Mouse (Mus musculus): ENCODE measurements around the gene Rnf4. TPM values are rescaled to one million over a fixed set of nuclear protein-coding genes. Genes with fewer than 3 reads are reported as not detected.

The Rnf4 gene
- polyA plus RNA-seq, 1 experiment from 2014 or later = 131 TPM

DNA sequence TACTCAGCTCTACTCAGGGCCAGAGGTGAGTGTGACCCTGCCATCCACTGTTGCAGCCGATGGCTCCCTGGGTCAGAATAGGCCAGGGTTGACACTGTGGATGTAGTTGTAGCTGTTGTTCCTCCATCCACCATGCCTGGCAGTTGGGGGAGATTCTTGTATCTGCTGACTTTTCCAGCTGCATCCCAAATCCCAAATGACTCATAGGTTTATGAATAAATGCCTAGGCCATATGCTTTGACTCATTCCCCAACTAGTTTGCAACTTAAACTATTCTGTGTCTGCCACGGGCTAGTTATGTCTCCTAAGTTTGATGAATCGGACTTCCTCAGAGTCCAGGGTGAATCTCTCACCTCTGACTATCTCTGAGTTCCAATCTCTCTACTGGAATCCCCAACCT is 24.2 kb downstream of the Rnf4 start:
- ATAC-seq (ENCODE audit: low FRiP score) = no peak
- no peak overlapping the region for H3K9ac ChIP-seq
- H3K4me2 ChIP-seq = no peak overlapping the region
- no peaks in the 10 kb centered on the region for H3K4me1 ChIP-seq (replicated peaks)
- no peak overlapping the region for H3K27ac ChIP-seq
- no peaks in the 10 kb centered on the region for H3K27me3 ChIP-seq
- peaks cover 50% of the 10 kb centered on the region for H3K36me3 ChIP-seq
- WGBS = 97% methylated on average over 3 of the region's 3 CpGs
- H3K4me3 ChIP-seq = no peak overlapping the region
- H3K9me3 ChIP-seq = no peaks in the 10 kb centered on the region

DNA sequence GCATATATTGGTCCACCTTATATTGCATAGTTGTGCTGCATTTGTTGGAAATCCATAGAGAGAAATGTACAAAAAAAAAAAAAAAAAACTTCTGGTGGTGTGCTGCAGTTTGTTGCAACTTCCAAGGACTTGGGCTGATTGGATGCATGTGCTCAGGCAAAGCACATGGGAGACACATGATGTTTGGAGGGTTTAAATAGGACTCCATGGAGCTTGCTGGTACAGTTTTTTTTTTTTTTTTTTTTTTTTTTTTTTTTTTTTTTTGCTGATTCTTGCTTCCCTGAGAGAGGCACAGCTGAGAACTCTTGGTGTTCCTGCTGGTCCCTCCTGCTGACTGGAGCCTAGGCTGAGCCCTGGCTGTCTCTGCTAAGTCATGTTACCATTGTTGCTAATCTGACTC is 27.0 kb downstream of the Rnf4 start:
- H3K27me3 ChIP-seq = no peaks in the 10 kb centered on the region
- no peak overlapping the region for H3K4me3 ChIP-seq
- H3K36me3 ChIP-seq = peaks cover 35% of the 10 kb centered on the region
- no peaks in the 10 kb centered on the region for H3K4me1 ChIP-seq (replicated peaks)
- no peak for ATAC-seq (ENCODE audit: low FRiP score)
- no peak overlapping the region for H3K9ac ChIP-seq
- H3K27ac ChIP-seq = no peak overlapping the region
- no peak overlapping the region for H3K4me2 ChIP-seq
- H3K9me3 ChIP-seq = no peaks in the 10 kb centered on the region

DNA sequence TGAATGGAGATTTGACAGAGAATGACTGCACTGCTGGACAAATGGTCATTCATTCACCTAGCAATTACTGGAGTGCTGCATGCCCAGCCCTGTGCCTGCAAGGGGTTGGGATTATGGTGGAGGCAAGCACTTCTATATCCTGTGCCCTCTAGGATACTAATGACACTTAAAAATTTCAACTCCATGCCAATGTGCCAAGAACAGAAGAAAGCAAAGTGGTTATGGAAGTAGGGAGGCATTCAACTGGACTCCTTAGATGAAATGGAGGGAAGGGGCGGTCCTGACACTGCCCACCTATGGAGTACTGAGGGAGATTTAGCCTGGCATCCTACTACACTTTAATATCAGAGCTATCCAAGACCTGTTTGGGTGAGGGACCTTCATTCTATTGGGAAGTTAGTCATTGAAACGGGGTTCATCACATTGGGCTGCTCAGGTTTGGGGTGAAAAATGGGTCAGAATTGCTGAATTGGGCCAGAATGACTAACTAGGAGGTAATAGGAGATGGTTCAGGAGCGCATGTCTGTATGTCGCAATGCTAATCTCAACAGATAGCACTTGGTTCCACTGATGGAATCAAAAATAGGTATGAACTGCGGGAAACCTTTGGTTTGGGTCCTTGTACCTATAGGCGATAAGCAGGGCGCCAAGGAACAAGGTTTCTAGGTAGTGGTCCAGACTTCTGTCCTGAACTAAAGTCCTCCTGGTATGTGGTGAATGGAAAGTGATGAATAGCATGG is 32.6 kb downstream of the Rnf4 start:
- peak overlapping the region; percentile 75 for H3K9ac ChIP-seq
- peak overlapping the region; percentile 89 for H3K27ac ChIP-seq
- no peaks in the 10 kb centered on the region for H3K9me3 ChIP-seq
- 72% methylated on average over 7 of the region's 7 CpGs for WGBS
- peaks cover 35% of the 10 kb centered on the region for H3K4me1 ChIP-seq (replicated peaks)
- peak overlapping the region; percentile 65 for H3K4me2 ChIP-seq
- H3K27me3 ChIP-seq = no peaks in the 10 kb centered on the region
- peak overlapping the region; percentile 95 for H3K4me3 ChIP-seq
- no peak for ATAC-seq (ENCODE audit: low FRiP score)
- 0 out of 2 replicates have a peak, but pooled peaks cover 3% of the 10 kb centered on the region for H3K36me3 ChIP-seq

DNA sequence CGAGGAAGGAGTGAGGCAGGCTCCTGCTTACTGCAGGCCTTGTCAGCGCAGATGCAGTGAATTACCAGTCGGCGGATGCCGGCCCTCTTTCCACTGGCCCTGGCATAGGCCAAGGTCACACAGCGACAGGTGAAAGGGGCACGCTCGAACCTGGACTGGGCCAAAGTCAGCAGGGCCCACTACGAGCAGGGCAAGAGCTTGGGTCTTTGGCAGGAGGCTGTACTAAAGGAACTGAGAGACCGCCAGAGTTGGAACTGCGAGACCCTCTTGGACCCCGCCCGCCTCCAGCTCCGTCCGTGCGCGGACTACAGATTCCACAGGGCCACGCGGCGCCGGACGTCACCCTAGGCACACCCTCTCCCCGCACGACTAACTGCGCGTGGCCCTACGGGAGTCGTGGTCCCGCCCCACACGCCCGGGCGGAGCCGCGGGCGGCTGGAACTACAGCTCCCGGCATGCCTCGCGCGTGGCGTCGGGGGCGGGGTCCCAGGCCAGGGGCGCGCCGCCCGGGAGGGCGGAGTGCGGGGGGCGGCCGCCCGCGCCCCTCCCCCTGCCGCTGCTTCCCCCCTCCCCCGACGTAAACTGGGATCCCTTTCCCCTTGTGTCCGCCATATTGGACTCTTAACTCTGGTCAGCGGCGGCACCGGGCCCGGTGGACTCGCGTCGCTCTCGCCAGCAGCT is 33.4 kb downstream of the Rnf4 start, which contains the start of gene Fam193a:
Gene Fam193a, plus strand, starts transcription at position 593 of the 681 bp plus-strand sequence.
- peaks cover 37% of the 10 kb centered on the region for H3K4me1 ChIP-seq (replicated peaks)
- H3K27ac ChIP-seq = peak within 1 kb of the TSS; percentile 89
- H3K9ac ChIP-seq = peak within 1 kb of the TSS; percentile 98
- WGBS = under 1% methylated on average over 34 of the region's 64 CpGs
- no peaks in the 10 kb centered on the region for H3K27me3 ChIP-seq
- peak; percentile 100 for ATAC-seq (ENCODE audit: low FRiP score)
- no peaks in the 10 kb centered on the region for H3K9me3 ChIP-seq
- H3K4me3 ChIP-seq = peak within 1 kb of the TSS; percentile 95
- H3K4me2 ChIP-seq = peak within 1 kb of the TSS; percentile 74
- 0 out of 2 replicates have a peak, but pooled peaks cover 3% of the 10 kb centered on the region for H3K36me3 ChIP-seq

DNA sequence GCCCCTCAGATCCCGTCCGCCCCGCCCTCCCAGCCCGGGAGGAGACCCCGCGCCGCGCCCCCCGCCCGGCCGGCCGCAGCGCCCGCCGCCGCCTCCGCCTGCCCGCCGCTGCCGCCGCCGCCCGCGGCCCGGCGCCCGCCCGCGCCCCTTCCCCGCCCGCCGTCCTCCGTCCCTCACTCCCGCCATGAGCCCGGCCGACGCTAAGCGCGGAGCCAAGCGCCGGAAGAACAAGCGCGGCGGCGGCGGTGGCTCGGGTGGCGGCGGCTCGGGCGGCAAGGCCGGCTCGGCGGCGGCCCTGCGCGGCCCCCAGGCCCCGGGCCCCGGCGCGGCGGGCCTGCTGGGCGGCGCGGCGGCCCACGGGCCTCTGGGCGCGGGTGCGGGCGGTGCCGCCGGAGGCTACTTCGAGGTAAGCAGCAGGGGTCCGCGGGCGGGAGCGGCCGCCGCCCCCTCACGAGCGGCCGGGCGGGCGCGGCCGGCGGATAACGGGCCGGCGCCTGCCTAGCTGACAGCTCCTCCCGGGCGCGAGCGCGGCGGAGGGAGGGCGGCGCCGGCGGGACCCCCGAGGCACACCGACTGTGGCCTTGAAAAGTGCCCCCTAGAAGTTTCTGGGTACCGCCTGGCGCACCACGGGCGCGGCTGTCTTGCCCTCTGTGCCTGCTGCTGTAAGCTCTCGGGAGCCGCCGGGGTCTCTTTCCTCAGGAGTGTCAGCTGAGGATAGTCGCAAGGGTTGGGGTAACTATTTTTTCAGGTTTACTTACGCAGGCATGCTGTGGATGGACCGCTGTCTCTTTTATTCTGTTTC is 34.1 kb downstream of the Rnf4 start:
- no peaks in the 10 kb centered on the region for H3K9me3 ChIP-seq
- H3K4me3 ChIP-seq = peak overlapping the region; percentile 95
- WGBS = under 1% methylated on average over 45 of the region's 114 CpGs
- ATAC-seq (ENCODE audit: low FRiP score) = no peak
- H3K27me3 ChIP-seq = no peaks in the 10 kb centered on the region
- 0 out of 2 replicates have a peak, but pooled peaks cover under 1% of the 10 kb centered on the region for H3K36me3 ChIP-seq
- H3K4me1 ChIP-seq (replicated peaks) = peaks cover 41% of the 10 kb centered on the region
- H3K9ac ChIP-seq = peak overlapping the region; percentile 98
- H3K27ac ChIP-seq = peak overlapping the region; percentile 89
- H3K4me2 ChIP-seq = peak overlapping the region; percentile 74

DNA sequence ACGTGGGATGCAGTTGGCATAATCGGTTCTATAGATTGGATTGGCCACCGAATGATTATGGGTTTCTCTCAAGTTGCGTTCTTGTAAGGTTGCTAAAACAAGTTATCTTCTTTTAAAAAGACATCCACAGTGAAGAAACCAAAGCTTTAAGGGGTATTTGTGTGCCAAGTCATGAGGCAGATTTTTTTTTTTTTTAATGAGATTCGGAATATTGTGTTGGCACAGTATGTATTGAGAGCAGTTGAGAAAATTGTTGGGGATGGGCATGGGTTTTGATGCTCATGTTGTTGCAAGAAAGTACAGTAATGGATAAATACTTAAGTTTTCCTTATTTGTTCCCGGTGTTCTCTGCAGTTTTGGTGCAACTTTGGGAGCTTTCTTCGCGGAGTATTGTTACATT is 34.8 kb downstream of the Rnf4 start:
- no peaks in the 10 kb centered on the region for H3K9me3 ChIP-seq
- peaks cover 41% of the 10 kb centered on the region for H3K4me1 ChIP-seq (replicated peaks)
- no peak for ATAC-seq (ENCODE audit: low FRiP score)
- WGBS = 36% methylated on average over 8 of the region's 8 CpGs
- H3K27ac ChIP-seq = peak overlapping the region; percentile 89; the same call in 1 of the 2 replicates
- no peaks in the 10 kb centered on the region for H3K36me3 ChIP-seq
- peak overlapping the region; percentile 98 for H3K9ac ChIP-seq
- H3K4me3 ChIP-seq = peak overlapping the region; percentile 95
- peak overlapping the region; percentile 74 for H3K4me2 ChIP-seq
- no peaks in the 10 kb centered on the region for H3K27me3 ChIP-seq

DNA sequence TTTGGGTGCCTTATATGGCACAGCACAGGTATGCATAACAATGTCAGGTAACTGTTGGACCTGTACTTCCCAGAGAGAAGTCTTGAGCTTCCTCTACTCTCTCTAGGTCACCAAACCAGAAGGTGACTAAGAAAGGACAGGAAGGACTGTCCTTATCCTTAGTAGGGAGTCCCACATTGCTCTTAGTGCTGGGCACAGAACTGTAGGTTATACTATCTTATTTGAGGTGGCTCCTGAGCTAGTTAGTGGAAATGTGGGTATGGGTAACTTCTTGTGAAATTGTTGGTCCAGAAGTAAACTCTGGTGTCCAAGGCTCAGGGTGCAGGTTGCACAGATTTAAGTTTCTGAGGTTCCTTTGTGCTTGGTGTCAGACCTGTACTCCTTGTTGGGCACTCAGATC is 36.1 kb downstream of the Rnf4 start:
- Histone ChIP-seq H3K9me3 (no peaks in the 10 kb centered on the region), H3K36me3 (no peaks in the 10 kb centered on the region), H3K4me2 (peak overlapping the region; percentile 31), H3K9ac (no peak overlapping the region), H3K4me3 (0 out of 2 replicates have a peak overlapping the region, but pooled peaks have one; percentile 2), H3K27ac (no peak overlapping the region), H3K27me3 (no peaks in the 10 kb centered on the region), H3K4me1 (replicated peaks) (peaks cover 41% of the 10 kb centered on the region)
- ATAC-seq (ENCODE audit: low FRiP score) = no peak

DNA sequence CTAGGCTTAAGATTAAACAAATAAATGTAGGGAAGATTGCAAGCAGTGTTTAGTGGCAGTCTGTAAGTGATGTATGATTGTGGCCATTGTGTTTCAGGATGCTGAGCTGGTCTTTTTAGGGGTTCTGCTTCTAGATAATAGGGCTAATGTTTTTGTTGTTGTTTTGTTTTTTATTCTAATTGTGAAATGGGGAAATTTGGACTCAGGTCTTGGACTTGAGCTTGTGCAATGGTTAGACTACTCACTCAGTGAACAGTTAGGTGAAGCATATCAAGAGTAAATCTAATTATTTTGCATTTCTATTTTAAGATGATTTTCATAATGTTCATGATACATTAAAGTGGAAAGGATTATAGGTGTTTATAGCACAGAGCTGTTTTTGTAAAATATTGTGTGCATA is 36.5 kb downstream of the Rnf4 start:
- peak overlapping the region; percentile 31 for H3K4me2 ChIP-seq
- no peak overlapping the region for H3K4me3 ChIP-seq
- no peaks in the 10 kb centered on the region for H3K36me3 ChIP-seq
- H3K27ac ChIP-seq = no peak overlapping the region
- ATAC-seq (ENCODE audit: low FRiP score) = no peak
- peaks cover 41% of the 10 kb centered on the region for H3K4me1 ChIP-seq (replicated peaks)
- no peak overlapping the region for H3K9ac ChIP-seq
- no peaks in the 10 kb centered on the region for H3K27me3 ChIP-seq
- no peaks in the 10 kb centered on the region for H3K9me3 ChIP-seq

DNA sequence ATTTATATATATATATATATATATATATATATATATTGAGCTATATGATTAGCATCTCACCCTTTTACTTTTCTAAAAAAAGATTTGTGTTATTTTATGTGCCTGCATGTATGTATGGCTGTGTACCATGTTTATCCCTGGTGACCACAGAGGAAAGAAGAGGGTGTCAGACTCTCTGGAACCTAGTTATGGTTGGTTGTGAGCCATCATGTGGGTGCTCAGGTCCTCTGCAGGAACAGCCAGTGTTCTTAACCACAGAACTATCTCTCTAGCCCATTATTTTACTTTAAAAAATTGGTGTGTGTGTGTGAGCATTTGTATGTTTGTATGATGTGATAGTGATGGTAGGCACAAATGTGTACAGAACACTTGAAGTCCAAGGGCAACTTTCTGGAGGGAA is 42.7 kb downstream of the Rnf4 start:
- no peak for ATAC-seq (ENCODE audit: low FRiP score)
- Histone ChIP-seq H3K4me1 (replicated peaks) (peaks cover 6% of the 10 kb centered on the region; the same call in 1 of the 2 replicates), H3K4me2 (no peak overlapping the region), H3K9me3 (no peaks in the 10 kb centered on the region), H3K27ac (no peak overlapping the region), H3K4me3 (no peak overlapping the region), H3K9ac (no peak overlapping the region), H3K27me3 (no peaks in the 10 kb centered on the region), H3K36me3 (no peaks in the 10 kb centered on the region)

DNA sequence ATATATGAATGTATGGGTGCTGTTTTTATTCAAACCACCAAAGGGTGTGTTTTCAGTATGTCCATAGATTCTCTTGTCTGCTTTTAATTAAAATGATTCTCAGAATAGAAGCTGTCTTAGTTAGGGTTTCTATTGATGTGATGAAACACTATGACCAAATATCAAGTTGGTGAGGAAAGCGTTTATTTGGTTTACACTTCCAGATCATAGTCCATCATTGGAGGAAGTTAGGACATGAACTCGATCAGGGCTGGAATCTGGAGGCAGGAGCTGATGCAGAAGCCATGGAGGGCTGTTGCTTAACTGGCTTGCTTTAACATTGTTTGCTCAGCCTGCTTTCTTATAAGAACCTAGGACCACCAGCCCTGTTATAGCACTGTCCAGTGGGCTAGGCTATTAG is 45.6 kb downstream of the Rnf4 start:
- ATAC-seq (ENCODE audit: low FRiP score) = no peak
- 96% methylated on average over 2 of the region's 2 CpGs for WGBS
- peaks cover 7% of the 10 kb centered on the region; the same call in 1 of the 2 replicates for H3K9me3 ChIP-seq

DNA sequence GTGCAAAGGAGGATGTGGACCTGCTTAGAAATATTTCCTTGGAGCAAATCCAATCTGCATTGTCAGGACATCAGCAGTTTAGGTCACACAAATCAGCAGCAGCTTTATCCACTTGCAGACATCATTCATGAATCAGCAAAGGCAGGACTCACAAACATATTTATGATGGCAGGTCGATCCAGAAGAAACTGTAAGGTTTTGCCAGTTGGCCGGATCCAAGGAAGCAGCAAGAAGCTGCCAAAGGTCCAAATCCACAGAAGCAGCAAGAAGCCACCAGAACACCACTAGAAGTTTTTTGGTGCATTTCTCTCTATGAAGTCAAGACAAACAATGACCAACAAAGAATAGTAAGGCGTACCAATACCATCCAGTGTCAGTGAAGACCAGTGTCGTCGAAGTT is 49.5 kb downstream of the Rnf4 start:
- ATAC-seq (ENCODE audit: low FRiP score) = no peak

More for the DNA sequence above, 45.6 kb downstream of the Rnf4 start:
- Histone ChIP-seq H3K9ac (no peak overlapping the region), H3K27ac (no peak overlapping the region), H3K4me2 (no peak overlapping the region), H3K36me3 (peaks cover 10% of the 10 kb centered on the region), H3K27me3 (no peaks in the 10 kb centered on the region), H3K4me1 (replicated peaks) (no peaks in the 10 kb centered on the region), H3K4me3 (no peak overlapping the region)

DNA sequence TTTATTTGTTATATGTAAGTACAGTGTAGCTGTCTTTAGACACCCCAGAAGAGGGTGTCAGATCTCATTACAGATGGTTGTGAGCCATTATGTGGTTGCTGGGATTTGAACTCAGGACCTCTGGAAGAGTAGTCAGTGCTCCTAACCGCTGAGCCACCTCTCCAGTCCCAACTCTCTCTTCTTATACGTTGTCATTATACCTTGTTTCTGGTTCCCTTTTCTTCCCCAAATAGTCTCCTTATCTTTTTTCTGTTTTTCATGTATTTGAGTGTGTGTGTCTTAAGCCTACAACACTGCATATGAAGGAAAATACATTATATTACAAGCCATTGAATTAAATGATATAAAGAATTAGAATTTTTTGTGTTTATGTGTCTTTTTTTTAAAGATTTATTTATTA is 50.7 kb downstream of the Rnf4 start:
- WGBS = 96% methylated on average over 2 of the region's 2 CpGs
- Histone ChIP-seq H3K9me3 (peaks cover 7% of the 10 kb centered on the region; the same call in 1 of the 2 replicates), H3K4me2 (no peak overlapping the region), H3K27me3 (no peaks in the 10 kb centered on the region), H3K27ac (no peak overlapping the region), H3K4me1 (replicated peaks) (no peaks in the 10 kb centered on the region), H3K4me3 (no peak overlapping the region), H3K36me3 (peaks cover 10% of the 10 kb centered on the region), H3K9ac (no peak overlapping the region)
- ATAC-seq (ENCODE audit: low FRiP score) = no peak

More for the DNA sequence above, 49.5 kb downstream of the Rnf4 start:
- Histone ChIP-seq H3K27me3 (no peaks in the 10 kb centered on the region), H3K9me3 (peaks cover 7% of the 10 kb centered on the region; the same call in 1 of the 2 replicates), H3K9ac (no peak overlapping the region), H3K36me3 (peaks cover 10% of the 10 kb centered on the region), H3K27ac (no peak overlapping the region), H3K4me3 (no peak overlapping the region), H3K4me2 (no peak overlapping the region), H3K4me1 (replicated peaks) (no peaks in the 10 kb centered on the region)
- WGBS = 98% methylated on average over 5 of the region's 5 CpGs

Data from hindbrain, embryonic 13.5 days (tissue).